Mouse (Mus musculus) neural tube, embryonic 12.5 days (tissue): ENCODE results near the gene Vwa3a. TPM values are rescaled to one million over a fixed set of nuclear protein-coding genes. Genes with fewer than 3 reads are reported as not detected.

Experiments used
- ATAC-seq: fragments of 200-750 bp; cut with Nextera tagmentation; 2 replicates; pipeline ENCODE4 v1.8.0; 2017; ENCODE audit warnings: low read depth, mild to moderate bottlenecking, moderate TSS enrichment, moderate library complexity; ENCODE audit not compliant: low FRiP score
- H3K27ac ChIP-seq: fragments of 300-500 bp; sonication (generic); 2 replicates; pipeline ENCODE4 v1.5.1; 2016
- H3K27me3 ChIP-seq: fragments of 300-500 bp; sonication (generic); replicated peaks from 2 replicates; pipeline ENCODE4 v1.6.1; 2016; ENCODE audit warnings: mild to moderate bottlenecking
- H3K36me3 ChIP-seq: fragments of 300-500 bp; sonication (generic); 2 replicates; pipeline ENCODE4 v1.6.1; 2016; ENCODE audit warnings: mild to moderate bottlenecking
- H3K4me1 ChIP-seq: fragments of 300-500 bp; sonication (generic); 2 replicates; pipeline ENCODE4 v1.6.1; 2016
- H3K4me2 ChIP-seq: fragments of 300-500 bp; sonication (generic); replicated peaks from 2 replicates; pipeline ENCODE4 v1.6.1; 2016; ENCODE audit warnings: mild to moderate bottlenecking
- H3K4me3 ChIP-seq: fragments of 300-500 bp; sonication (generic); 2 replicates; pipeline ENCODE4 v1.5.1; 2016
- H3K9ac ChIP-seq: fragments of 300-500 bp; sonication (generic); 2 replicates; pipeline ENCODE4 v1.6.1; 2016; ENCODE audit warnings: mild to moderate bottlenecking
- H3K9me3 ChIP-seq: fragments of 300-500 bp; sonication (generic); 2 replicates; pipeline ENCODE4 v1.6.1; 2016; ENCODE audit warnings: mild to moderate bottlenecking
- WGBS: fragments of 180-500 bp; shearing (Covaris S2); methylation state at CpG from one replicate; pipeline ENCODE4 v1.1.7; 2016; 5-methylcytosine and 5-hydroxymethylcytosine counted together
- polyA plus RNA-seq: library from polyadenylated mRNA; unstranded; fragments of >200 nt; fragmentation: Nextera tagmentation; extraction: Ambion mirVana; gene quantifications from 2 replicates; pipeline ENCODE4 v1.2.1, GENCODE M21; 2016

Gene Vwa3a
- polyA plus RNA-seq, 1 experiment from 2014 or later: 0.28 TPM

- no peaks in the 10 kb centered on the region for H3K9me3 ChIP-seq
- ATAC-seq: no peak
Measured at GRCm38 (mm10) chr7:120721456-120721855, 17.7 kb upstream of the Vwa3a start.

GRCm38 (mm10) chr7:120722063-120722462 lies 17.1 kb upstream of the Vwa3a start:
- no peak overlapping the region for H3K27ac ChIP-seq
- no peak overlapping the region for H3K4me3 ChIP-seq
- H3K9me3 ChIP-seq: no peaks in the 10 kb centered on the region
- no peak for ATAC-seq
- no peaks in the 10 kb centered on the region for H3K27me3 ChIP-seq
- H3K4me2 ChIP-seq: no peak overlapping the region
- H3K9ac ChIP-seq: no peak overlapping the region
- peaks cover 8% of the 10 kb centered on the region; the same call in 1 of the 2 replicates for H3K4me1 ChIP-seq
- H3K36me3 ChIP-seq: 0 out of 2 replicates have a peak, but pooled peaks cover 4% of the 10 kb centered on the region
- 89% methylated on average over 4 of the region's 4 CpGs for WGBS

More at GRCm38 (mm10) chr7:120721456-120721855, 17.7 kb upstream of the Vwa3a start:
- Histone ChIP-seq H3K4me2 (no peak overlapping the region), H3K27ac (no peak overlapping the region), H3K27me3 (no peaks in the 10 kb centered on the region), H3K4me3 (no peak overlapping the region), H3K36me3 (0 out of 2 replicates have a peak, but pooled peaks cover 4% of the 10 kb centered on the region), H3K4me1 (peaks cover 8% of the 10 kb centered on the region; the same call in 1 of the 2 replicates), H3K9ac (no peak overlapping the region)
- 77% methylated on average over 8 of the region's 8 CpGs for WGBS

- H3K36me3 ChIP-seq: peaks cover 5% of the 10 kb centered on the region; the same call in 1 of the 2 replicates
- H3K4me2 ChIP-seq: no peak overlapping the region
- no peak overlapping the region for H3K4me3 ChIP-seq
- H3K9ac ChIP-seq: no peak overlapping the region
- H3K27ac ChIP-seq: no peak overlapping the region
- H3K27me3 ChIP-seq: no peaks in the 10 kb centered on the region
- peaks cover 8% of the 10 kb centered on the region; the same call in 1 of the 2 replicates for H3K4me1 ChIP-seq
- no peaks in the 10 kb centered on the region for H3K9me3 ChIP-seq
- no peak for ATAC-seq
- WGBS: 57% methylated on average over 8 of the region's 8 CpGs
Measured at GRCm38 (mm10) chr7:120722839-120723278, 16.3 kb upstream of the Vwa3a start.

GRCm38 (mm10) chr7:120727581-120727980 lies 11.5 kb upstream of the Vwa3a start:
- Histone ChIP-seq H3K27ac (no peak overlapping the region), H3K36me3 (peaks cover 15% of the 10 kb centered on the region; the same call in 1 of the 2 replicates), H3K9me3 (no peaks in the 10 kb centered on the region), H3K4me3 (no peak overlapping the region), H3K4me2 (no peak overlapping the region), H3K9ac (no peak overlapping the region), H3K4me1 (peaks cover 8% of the 10 kb centered on the region; the same call in 1 of the 2 replicates), H3K27me3 (no peaks in the 10 kb centered on the region)
- no peak for ATAC-seq
- 85% methylated on average over 3 of the region's 3 CpGs for WGBS

- no peaks in the 10 kb centered on the region for H3K4me1 ChIP-seq
- H3K36me3 ChIP-seq: peaks cover 20% of the 10 kb centered on the region; the same call in 1 of the 2 replicates
- no peaks in the 10 kb centered on the region for H3K27me3 ChIP-seq
- H3K4me3 ChIP-seq: no peak overlapping the region
- WGBS: 88% methylated on average over 5 of the region's 5 CpGs
- no peak overlapping the region for H3K9ac ChIP-seq
- no peak for ATAC-seq
- no peak overlapping the region for H3K4me2 ChIP-seq
- no peak overlapping the region for H3K27ac ChIP-seq
- H3K9me3 ChIP-seq: no peaks in the 10 kb centered on the region
Measured at GRCm38 (mm10) chr7:120729635-120730034, 9.5 kb upstream of the Vwa3a start.

GRCm38 (mm10) chr7:120732906-120733305 lies 6.2 kb upstream of the Vwa3a start:
- Histone ChIP-seq H3K27ac (no peak overlapping the region), H3K4me3 (no peak overlapping the region), H3K4me1 (no peaks in the 10 kb centered on the region), H3K36me3 (peaks cover 19% of the 10 kb centered on the region), H3K9ac (no peak overlapping the region), H3K4me2 (no peak overlapping the region), H3K9me3 (no peaks in the 10 kb centered on the region), H3K27me3 (no peaks in the 10 kb centered on the region)
- WGBS: 91% methylated on average over 7 of the region's 7 CpGs
- ATAC-seq: no peak

GRCm38 (mm10) chr7:120739558-120740101 lies 512 bp downstream of the Vwa3a start:
- Histone ChIP-seq H3K27ac (no peak overlapping the region), H3K4me1 (0 out of 2 replicates have a peak, but pooled peaks cover 6% of the 10 kb centered on the region), H3K9me3 (no peaks in the 10 kb centered on the region), H3K9ac (no peak overlapping the region), H3K36me3 (peaks cover 5% of the 10 kb centered on the region), H3K4me2 (no peak overlapping the region), H3K4me3 (no peak overlapping the region), H3K27me3 (no peaks in the 10 kb centered on the region)
- no peak for ATAC-seq
- WGBS: 13% methylated on average over 5 of the region's 5 CpGs

- H3K9me3 ChIP-seq: no peaks in the 10 kb centered on the region
- no peak for ATAC-seq
Measured at GRCm38 (mm10) chr7:120743366-120744351, 4.5 kb downstream of the Vwa3a start.

GRCm38 (mm10) chr7:120744606-120745005 lies 5.5 kb downstream of the Vwa3a start:
- 85% methylated on average over 6 of the region's 6 CpGs for WGBS
- Histone ChIP-seq H3K27ac (no peak overlapping the region), H3K4me2 (no peak overlapping the region), H3K9me3 (no peaks in the 10 kb centered on the region), H3K27me3 (no peaks in the 10 kb centered on the region), H3K9ac (no peak overlapping the region), H3K4me1 (0 out of 2 replicates have a peak, but pooled peaks cover 3% of the 10 kb centered on the region), H3K4me3 (no peak overlapping the region), H3K36me3 (no peaks in the 10 kb centered on the region)
- ATAC-seq: no peak

More at GRCm38 (mm10) chr7:120743366-120744351, 4.5 kb downstream of the Vwa3a start:
- no peak overlapping the region for H3K9ac ChIP-seq
- WGBS: 76% methylated on average over 14 of the region's 14 CpGs
- no peak overlapping the region for H3K27ac ChIP-seq
- no peak overlapping the region for H3K4me2 ChIP-seq
- H3K4me1 ChIP-seq: 0 out of 2 replicates have a peak, but pooled peaks cover 6% of the 10 kb centered on the region
- H3K4me3 ChIP-seq: no peak overlapping the region
- no peaks in the 10 kb centered on the region for H3K36me3 ChIP-seq
- H3K27me3 ChIP-seq: no peaks in the 10 kb centered on the region

GRCm38 (mm10) chr7:120746029-120746428 lies 6.9 kb downstream of the Vwa3a start:
- no peak for ATAC-seq
- Histone ChIP-seq H3K9me3 (no peaks in the 10 kb centered on the region), H3K27ac (no peak overlapping the region), H3K4me2 (no peak overlapping the region), H3K4me1 (no peaks in the 10 kb centered on the region), H3K36me3 (no peaks in the 10 kb centered on the region), H3K9ac (no peak overlapping the region), H3K4me3 (no peak overlapping the region), H3K27me3 (no peaks in the 10 kb centered on the region)
- WGBS: 80% methylated on average over 3 of the region's 3 CpGs

GRCm38 (mm10) chr7:120746821-120747220 lies 7.7 kb downstream of the Vwa3a start:
- Histone ChIP-seq H3K4me2 (no peak overlapping the region), H3K4me1 (no peaks in the 10 kb centered on the region), H3K36me3 (no peaks in the 10 kb centered on the region), H3K27ac (no peak overlapping the region), H3K4me3 (no peak overlapping the region), H3K9me3 (no peaks in the 10 kb centered on the region), H3K9ac (no peak overlapping the region), H3K27me3 (no peaks in the 10 kb centered on the region)
- WGBS: 87% methylated on average over 5 of the region's 5 CpGs
- no peak for ATAC-seq

GRCm38 (mm10) chr7:120748478-120748877 lies 9.4 kb downstream of the Vwa3a start:
- no peak overlapping the region for H3K27ac ChIP-seq
- H3K9ac ChIP-seq: no peak overlapping the region
- H3K4me2 ChIP-seq: no peak overlapping the region
- no peaks in the 10 kb centered on the region for H3K9me3 ChIP-seq
- H3K27me3 ChIP-seq: no peaks in the 10 kb centered on the region
- H3K4me3 ChIP-seq: no peak overlapping the region
- ATAC-seq: no peak
- H3K36me3 ChIP-seq: no peaks in the 10 kb centered on the region
- no peaks in the 10 kb centered on the region for H3K4me1 ChIP-seq
